Mouse (Mus musculus) frontal cortex, postnatal 36 days (tissue): ENCODE data around the gene Nrxn3.

Experiments used
- DNase-seq, 2 experiments: peaks; one replicate each; pipeline ENCODE4 v3.0.0; 2022; ENCODE audit warnings: low spot score in 2 of 2

Nrxn3 gene

DNA sequence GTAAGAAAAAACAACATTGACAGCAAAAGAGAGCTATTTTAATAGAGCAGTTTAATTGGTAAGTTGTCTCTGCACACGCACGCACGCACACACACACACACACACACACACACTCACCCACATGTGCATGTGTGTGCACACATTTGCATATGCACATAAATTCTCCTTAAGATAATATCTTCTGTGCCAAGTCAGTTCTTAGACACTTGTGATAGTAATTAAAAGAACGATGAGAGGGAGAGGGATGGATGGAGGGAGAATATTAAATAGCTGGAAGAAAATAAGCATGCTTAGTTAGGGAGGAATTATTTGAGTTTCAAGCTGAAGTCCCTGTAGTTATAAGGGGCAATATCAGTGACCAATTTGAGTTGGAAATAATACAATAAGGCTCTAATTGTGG is 203.6 kb downstream of the Nrxn3 start:
- DNase-seq: no peak

DNA sequence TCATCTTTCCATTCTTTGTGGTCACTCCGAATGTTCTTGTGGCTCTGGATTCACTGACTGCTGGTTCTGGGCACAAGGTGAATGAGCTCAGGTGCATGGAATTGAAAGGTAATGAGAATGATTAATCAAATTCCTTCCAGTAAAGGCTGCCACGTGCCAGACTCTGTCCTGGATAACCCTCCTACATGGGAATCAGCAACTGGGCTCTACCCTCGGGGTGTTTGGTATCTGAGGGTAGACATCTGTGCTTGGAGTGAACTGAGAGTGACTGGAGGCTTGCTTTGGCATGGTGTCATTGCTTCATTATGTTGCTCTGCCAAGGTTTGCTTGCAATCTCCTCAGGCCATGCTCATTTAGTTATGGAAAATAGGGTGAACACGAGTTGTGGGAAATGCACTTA is 209.0 kb downstream of the Nrxn3 start:
- no peak for DNase-seq

DNA sequence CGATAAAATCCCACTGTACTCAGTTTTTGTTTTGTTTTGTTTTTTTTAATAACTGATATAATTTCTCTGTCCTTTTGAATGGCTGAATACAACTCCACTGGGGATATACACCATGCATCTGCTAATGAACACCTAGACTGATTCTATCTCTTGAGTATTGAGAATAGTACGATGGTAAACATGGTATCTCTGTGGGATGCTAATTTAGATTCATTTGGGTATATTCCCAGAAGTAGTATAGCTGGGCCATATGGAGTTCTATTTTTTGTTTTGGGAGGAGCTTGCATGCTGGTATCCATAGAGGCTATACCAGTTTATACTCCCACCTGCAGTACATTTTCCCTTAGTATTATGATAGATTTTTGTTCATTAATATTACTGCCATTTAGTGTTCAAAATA is 217.0 kb downstream of the Nrxn3 start:
- DNase-seq: no peak

DNA sequence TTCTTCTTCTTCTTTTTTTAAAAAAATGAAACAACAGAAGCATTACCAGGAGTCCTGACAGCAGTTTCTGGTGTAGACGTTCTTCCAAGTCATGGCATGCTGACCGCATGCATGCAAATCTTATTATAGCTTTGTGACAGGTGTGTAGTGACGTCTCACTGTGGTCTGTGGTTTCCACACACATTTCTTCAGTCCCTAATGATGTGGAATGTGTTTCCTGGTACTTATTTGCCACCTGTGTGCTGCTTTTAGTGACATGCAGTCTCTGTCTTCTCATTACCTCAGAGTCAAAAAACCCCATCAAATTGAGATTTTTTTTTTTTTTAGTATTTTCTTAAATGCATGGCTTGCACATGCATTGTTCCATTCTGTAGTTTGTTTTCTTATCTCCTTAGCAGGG is 222.3 kb downstream of the Nrxn3 start:
- DNase-seq: no peak

DNA sequence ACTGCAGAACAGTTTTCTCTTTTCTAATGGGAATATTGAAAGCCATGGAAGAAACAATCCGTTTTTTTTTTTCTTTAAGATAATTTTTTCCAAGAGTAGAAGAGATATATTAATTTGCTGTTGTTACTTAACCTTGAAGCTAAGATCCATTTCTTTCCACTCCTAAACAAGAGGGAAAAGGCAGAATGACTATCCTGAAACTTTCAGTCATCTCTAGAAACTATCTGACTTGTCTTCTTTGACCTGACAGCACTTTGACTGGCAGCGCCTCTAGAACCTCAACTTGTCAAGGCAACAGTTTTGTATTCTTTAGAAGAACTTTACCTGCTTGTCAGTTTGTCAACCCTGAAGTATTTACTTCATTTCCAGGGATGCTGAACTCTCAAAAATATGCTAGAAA is 227.2 kb downstream of the Nrxn3 start:
- DNase-seq: no peak

DNA sequence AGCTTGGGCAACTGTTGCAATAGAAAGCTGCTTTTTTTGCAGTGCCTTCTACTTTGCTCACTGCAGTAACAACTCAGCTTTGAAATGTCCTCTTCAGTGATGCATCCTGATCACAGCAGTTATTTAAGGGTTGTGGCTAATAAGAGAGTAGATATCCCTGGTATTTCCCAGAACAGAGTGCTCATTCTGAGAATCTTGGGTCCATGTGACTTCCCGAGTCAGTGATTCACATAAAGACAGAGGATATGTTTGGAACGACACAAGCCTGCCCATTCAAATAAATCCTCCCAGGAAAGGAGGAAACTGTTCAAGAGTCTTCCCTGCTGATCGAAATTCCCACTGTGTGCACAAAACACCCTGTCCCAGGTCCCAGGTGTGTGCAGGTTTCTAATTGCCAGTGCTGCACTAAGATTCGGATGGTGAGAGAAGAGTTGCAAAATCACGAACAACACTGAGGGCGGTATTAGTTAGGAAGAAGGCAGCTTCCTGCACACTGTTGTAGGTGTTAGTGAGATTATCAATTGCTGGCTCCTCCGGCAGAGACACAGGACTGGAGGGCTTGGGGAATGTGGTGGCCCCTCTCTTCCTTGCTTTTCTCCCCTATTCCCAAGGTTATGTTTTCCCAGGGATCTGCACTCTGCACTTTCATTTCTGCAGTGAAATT is 230.4 kb downstream of the Nrxn3 start:
- peak; percentile 36 to 39 for DNase-seq

DNA sequence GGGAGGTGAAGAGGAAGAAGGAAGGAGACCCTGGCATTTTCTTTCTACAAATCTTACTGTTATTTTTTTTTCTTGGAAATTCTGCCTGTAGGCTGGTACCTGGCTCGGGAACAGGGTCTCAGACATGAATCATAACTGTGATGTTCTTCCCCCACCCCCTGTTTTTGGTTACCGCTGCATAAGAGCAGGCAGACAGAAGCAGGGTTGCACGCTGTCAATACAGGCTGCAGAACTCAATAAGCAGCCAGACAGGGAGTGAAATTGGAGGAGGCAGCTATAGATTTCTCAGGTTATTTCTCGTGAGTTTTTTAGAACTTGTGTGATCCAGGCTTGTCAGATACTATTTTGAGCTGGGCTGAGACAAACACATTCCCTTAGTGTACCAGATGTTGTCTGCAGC is 231.1 kb downstream of the Nrxn3 start:
- peak; percentile 30 to 52 for DNase-seq

DNA sequence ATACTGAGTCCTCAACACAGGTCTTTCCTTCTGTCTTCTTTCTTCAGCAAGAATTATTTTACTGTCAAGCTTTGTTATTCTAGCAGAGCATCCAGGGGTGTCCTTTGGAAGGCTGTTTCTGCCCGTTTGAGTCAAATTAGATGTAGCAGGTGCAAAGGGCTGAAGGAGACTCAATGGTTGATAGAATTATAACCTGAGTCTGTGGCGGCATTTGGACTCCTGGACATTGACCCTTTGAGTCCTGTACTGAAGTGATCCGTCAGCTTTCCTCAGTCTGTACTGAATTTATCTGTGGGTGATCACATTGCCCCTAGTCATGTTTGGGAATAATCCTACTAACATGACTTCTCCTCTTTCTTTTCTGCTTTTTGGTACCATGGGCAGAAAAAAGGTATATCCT is 234.8 kb downstream of the Nrxn3 start:
- no peak for DNase-seq

DNA sequence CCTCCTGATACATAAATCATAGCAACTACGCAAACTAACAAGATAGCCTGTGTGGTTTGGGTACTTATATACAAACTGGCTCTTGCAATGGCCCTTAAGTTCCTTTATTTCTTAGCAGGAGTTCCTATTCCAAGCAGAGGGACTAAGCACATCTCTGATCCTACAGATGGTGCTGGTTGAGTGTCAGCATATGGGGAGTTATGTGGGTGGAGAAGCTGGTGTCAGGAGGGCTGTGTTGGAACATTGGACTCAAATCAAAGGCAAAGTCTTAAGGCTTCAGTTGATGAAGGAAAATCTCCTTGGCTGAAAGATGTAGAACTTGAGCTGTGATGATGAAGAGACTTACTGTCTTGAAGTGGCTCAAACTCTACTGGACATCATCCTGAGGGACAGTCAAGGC is 238.1 kb downstream of the Nrxn3 start:
- peak; percentile 51 to 76 for DNase-seq

DNA sequence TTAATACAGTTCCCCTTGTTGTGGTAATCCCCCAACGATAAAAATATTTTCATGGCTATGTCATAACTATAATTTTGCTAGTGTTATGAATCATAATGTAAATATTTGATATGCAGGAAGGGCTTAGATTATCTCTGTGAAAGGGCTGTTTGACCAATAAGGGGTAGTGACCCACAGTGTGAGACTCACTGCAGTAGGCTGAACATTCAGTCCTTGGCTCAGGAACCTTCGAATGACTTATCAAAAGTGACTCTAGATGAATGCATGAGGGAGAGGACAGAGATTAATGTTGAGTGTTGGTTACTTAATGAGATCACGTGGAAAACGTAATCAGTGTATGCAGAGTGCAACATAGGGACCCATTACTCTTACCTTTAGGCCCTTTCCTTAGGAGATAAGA is 243.7 kb downstream of the Nrxn3 start:
- no peak for DNase-seq

DNA sequence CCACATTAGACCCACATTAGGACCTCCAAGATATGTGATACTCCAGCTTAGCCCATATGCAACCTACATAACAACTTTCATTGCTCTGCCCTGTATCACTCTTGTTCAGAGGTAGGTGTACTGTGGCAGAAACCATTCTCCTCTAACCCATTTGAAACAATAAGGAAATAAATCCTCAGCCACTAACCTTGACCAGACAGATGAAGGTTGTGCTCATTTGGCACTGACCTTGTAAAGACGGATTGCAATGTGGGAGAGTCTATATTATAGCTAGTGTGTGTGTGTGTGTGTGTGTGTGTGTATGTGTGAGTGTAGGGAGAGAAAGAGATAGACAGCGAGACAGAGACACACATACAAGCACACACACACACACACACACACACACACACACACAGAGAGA is 253.9 kb downstream of the Nrxn3 start:
- no peak for DNase-seq

DNA sequence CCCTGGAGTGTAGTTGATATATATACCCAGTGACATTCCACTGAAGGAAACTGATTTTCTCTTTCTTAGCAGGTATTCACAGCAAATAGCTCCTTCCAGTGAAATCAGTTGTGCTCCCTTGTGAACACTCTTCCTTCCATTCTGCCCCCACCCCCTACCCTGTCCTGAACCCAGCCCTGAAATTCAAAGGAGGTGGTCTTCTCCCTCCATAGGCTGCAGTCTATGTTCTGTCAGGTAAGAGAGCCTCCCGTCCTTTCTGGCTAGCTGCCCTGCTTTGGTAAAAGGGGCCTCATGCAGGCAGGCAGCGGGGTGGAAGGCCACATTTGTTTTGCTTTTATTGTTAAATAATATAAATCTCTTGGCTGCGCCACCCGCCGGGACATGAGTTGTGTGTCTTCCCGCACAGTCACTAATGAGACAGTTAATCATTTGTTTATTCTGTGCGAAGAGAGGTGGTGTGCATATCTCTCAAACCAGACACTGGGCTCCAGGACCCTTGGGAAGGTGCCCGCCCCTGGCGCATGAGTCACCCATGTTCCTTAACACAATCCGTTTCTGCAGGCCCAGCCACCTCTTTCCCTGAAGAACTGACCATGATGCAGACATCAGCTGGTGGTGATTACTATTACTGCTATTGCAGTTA is 261.1 kb downstream of the Nrxn3 start:
- no peak for DNase-seq

DNA sequence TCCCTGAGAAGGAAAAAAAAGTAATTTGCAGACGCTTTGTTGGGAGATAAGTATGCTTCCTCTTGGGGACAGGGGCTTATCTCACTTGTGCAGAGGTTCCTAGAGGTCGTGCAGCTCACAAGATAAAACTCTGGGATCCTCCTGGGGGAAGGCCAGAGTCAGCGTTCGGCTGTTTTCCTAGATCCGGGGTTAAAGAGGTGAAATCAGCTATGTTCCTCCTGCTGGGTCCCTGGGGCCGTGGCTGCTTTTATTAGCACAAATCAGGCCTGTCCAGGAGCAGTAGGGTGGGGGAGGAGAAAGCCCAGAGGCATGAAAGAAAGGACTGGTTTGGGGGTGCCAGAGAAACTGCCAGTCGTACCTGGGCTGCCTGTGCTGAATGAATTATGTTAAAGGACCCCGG is 261.7 kb downstream of the Nrxn3 start:
- DNase-seq: no peak

DNA sequence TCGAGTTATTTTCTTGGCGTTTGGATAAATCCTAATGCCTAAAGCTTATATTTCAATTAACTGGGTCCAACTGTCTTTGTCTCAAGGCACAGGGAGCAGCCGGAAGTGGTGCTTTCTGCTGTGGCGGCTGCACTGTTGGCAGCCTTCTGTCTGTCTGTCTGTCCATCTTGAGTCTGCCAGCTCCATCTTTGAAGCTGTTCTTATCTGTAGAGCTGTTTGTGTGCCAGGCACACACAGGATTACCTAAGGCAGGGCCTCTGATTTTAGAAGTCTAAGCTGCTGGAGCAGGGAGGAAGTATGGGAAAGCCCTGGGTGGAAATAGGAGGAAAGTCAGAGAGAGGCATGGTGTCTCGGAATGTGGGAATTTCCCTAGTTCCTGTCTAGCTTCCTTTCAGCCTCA is 262.1 kb downstream of the Nrxn3 start:
- DNase-seq: no peak

DNA sequence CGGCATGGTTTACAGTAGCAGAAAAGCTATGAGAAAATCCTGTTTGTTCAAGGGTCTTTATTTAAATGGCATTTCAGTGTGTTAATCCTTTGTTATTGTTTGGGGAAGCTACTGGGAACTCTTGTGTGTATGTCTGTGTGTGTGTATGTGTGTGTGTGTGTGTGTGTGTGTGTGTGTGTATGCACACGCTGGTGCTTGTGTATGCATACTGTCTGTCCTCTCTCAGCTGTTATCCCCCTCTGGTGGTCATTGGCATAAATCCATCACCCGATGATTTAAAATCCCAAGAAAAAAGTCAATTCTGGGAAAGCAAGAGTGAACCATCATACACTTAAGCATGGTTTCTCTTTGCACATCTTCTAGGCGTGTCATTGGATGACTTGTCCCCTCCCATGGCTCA is 264.4 kb downstream of the Nrxn3 start:
- DNase-seq: no peak

DNA sequence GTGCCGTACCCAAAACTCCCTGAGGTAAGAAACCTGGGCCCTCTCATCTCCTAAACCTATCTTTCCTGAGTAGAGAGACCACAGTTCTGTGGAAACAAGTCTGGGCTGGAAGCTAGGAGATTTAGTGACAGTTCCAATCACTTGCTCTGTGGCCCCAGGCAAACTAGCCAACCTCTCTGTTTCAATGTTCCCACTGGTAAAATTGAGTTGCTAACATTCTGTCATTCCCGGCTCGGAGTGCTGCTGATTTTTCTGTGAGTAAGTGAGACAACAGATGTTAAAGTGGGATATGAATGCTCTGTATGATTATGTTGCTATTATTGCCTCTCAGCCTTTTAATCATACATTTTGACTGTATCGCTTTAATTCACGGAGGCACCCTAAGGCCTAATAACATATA is 268.1 kb downstream of the Nrxn3 start:
- no peak for DNase-seq

DNA sequence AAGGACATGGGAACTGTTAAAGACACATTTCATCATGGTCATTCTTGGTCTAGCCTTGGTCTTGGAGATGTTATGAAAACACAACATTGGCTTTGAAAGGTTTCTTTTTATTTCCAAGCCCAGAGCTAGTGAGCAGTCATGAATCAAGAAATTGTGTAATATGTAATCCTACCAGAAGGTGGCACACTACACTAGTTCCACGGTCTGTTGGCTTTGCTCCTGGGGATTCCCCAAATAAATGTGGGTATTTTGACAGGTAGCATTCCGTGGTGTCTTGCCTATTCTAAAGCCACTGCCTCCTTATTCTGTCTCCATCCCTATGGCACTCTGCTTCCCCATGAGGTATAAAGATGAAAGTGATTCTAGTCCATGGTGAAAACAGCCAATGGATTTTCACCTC is 269.5 kb downstream of the Nrxn3 start:
- peak in 1 of 2 experiments; percentile 51 for DNase-seq

DNA sequence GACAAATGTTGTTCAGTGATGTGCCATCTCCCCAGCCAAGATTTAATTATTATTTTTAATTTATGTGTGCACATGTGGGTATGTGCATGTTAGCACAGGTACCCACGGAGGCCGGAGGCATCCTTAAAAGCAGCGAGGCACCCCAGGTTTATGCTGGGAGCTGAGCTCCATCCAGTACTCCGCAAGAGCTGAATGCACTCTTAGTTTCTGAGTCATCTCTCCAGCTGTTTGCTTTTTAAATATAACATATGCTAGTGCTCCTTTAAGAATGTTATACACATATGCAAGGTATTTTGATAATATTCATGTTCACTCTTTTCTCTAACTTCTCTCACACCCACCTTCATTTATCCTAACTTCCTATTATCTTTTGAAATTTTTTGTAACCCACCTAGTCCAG is 271.1 kb downstream of the Nrxn3 start:
- no peak for DNase-seq

DNA sequence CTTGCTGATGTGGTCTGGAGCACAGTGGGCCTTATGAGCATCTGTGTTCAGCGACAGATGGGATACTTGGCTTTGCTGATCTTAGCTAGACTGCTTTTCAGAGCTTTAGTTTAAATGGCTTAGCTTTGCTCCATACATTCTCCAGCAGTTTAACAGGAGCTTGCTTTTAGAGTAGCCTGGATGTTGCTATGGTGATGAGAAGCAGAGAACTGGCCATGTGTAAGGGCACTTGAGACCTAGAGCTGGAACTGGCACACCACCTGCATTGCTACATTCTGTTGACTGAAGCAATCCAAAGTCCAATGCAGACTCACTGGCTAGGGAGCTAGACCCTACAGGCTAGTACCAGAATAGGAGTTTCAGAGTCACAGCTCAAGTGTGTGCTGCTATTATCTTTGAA is 293.8 kb downstream of the Nrxn3 start:
- no peak for DNase-seq

DNA sequence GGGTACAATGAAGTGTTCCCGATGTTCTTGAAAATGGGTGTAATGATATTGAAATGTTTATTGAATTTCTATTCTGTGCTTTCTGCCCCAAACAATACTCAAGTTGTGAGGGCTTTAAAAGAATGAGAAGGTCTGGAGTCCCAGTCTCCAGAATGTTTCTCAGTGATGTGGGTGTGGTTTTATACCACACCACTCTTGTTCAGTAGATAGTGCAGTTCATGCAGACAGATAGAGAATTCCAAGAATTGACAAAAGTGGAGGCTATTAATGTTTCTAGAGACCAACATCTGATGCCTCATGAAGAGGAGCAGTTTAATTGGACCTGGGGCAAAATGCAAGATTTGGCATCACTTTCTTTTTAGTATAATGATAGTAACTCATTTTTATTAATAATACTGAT is 302.5 kb downstream of the Nrxn3 start:
- DNase-seq: no peak

DNA sequence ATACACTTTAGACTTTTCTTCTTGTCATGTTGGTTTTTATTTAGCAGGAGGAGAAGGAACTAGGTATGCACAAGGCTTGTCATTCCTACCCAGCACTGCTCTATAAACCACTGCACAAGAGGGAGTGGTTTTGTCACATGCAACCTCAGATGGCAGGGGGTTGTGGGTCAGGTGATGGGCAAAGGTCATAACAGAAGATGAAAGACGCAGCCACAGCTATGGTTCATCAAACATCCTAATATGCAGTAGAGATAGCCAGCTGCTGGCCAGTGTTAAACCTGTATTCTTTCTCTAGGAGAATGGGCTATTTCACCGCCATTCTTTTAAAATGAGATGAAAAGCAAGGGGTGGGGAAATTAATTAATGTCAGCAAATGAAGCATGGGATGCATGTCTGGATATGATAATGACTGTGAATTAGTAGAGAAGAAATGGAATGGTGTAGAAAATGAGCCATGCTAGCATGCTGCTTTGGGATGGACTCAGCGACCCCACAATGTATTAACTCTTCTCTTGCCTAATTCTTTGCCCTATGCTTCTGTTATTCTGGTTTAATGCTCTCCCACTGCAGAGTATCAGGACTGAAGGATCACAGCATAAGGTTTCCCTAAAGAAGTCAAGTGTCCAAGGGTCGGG is 313.4 kb downstream of the Nrxn3 start:
- DNase-seq: no peak

DNA sequence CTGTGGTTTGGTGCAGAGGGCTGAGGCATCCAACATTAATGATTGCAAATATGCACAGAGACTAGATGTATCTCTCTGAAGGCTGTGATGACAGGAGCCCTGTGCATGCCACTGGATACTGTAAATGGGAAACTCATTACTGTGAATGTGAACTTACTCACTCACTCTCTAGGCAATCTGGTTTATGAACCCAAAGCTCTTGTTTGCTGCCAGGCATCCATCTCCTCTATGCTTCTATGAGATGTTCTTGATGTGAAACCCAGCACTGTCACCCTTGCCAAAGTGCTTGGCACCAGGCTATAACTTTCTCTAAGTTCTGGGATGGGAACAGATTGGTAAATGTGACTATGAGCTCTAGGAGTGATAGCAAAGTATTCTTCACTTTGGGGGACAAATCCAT is 317.5 kb downstream of the Nrxn3 start:
- no peak for DNase-seq

DNA sequence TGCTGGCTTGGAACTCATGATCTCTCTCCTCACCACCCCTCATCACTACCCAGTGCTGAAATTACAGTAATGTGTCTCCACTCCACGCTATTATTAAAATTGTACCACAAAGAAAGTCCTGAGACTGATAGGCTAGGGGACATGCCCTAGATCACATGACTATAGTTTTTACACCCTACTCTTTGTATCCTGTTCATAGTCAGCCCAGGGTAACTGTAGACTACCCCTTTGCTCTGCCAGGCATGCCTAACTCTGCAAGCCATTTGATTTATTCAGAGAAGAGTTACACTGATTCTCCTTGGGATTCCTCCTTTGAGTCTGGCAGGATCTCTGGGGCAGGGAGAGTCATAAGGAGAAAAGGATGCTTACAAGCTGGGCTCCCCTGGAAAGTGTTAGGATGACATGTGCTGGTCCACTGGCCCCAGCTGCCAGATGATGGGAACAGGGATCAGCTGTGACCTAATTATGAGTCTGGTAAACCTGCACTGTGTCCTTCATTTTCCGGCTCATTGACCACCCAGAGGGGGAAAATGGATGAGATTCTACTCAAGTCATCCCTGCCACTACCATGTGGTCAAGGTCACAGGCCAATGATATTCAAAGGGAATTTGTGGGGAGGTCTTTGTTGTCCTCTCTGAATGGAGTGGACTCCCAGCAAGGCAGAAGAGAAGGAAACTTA is 318.9 kb downstream of the Nrxn3 start:
- DNase-seq: no peak
